Mouse (Mus musculus): Measurements from ENCODE around the gene Gsk3b.

- no peak for TF ChIP-seq POLR2A (IDR thresholded peaks at IDR 0.05; ENCODE audit: low read depth, low read length)
- no peak for TF ChIP-seq CTCF (IDR thresholded peaks at IDR 0.05; ENCODE audit: extremely low read depth, insufficient read depth, insufficient read length, insufficient replicate concordance)
Measured at GRCm38 (mm10) chr16:38240167-38240566, 151.4 kb downstream of the Gsk3b start.

Measured in spleen, adult 2 months (tissue).